Mouse (Mus musculus) skeletal muscle tissue, adult 2 months (tissue): ENCODE measurements around the gene Pde4dip.
A peak's percentile ranks its signal among the peaks of the same experiment; 100 is the strongest.

Experiments used
- DNase-seq: peaks from one replicate; pipeline ENCODE4 v3.0.0-alpha.2; 2012; ENCODE audit warnings: low read depth, low spot score

Pde4dip gene

DNA sequence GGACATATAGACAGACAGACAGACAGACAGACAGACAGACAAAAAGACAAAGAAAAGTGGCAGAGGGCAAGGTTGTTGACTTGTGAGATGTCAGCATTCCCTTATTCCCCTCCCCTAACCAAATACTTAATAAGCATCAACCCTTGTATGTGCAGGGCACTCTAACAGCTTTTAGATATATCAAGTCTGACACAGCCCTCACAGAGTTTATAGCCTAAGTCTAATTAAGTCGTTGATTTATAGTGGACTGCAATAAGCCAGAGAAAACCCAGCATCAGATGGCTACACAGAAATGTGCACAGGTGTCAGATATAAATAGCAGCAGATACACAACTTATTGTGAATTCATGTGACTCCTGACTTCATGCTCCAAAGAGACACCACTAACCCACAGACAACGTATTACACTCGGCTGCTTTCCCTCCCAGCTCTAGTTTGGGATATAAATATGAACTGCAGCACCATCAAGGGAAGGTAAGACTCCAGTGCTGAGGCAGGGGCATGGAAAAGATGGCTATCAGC lies 87.3 kb downstream of the Pde4dip start:
- DNase-seq: peak; percentile 64

DNA sequence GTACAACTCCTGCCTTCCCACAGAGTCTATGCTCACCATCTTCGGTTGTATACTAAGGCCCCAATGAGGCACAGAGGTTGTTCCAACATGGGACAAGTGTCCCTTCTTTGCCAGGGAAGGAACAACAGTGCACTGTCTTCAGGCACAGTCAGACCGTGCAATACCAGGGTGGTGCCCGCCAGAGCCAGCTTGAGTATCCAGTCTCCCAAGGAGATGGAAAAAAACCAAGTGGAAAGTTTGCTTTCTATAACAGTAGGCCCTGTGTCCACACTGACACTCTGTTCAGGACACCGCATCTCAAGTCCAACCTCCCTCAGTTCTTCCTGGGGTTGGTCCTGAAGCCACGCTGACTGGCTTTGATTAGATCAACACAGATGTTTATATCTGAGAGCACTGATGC lies 87.8 kb downstream of the Pde4dip start:
- no peak for DNase-seq

DNA sequence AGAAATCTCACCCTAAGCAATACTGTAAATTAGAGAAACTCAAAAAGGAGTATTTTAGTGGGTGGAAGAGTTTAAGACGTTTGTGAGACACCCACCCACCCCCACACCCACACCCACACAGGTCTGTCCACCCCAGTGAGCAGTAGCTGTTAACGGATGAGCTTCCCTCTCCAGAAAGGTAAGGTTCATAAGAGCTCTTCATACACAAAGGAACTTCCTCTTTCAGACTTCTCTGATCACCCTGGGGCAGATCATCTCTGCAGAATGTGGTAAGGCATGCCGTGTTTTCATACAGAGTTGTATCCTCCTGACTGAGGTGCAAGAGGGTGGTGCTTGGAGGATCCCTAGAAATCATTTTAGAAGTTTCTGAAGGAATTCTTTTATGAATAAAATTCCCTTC lies 88.5 kb downstream of the Pde4dip start:
- DNase-seq: no peak

DNA sequence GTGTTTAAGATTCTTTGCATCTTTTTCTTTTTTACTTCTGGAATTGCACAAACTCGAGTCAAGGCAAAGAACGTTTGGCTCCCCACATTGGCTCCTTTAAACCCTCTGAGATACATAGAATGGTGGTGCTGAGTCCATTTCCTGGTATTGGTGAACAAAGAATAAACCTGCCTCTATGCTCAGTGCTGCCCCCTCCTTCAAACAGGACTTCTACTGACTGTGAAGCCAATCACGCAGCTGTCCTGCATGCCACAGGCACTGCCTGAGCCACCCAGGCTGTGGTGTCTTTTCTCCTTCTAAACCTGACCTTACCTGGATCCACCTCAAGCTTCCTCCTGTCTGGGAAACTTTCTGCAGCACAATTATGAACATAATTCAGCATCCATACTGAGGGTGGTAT lies 89.2 kb downstream of the Pde4dip start:
- DNase-seq: no peak

DNA sequence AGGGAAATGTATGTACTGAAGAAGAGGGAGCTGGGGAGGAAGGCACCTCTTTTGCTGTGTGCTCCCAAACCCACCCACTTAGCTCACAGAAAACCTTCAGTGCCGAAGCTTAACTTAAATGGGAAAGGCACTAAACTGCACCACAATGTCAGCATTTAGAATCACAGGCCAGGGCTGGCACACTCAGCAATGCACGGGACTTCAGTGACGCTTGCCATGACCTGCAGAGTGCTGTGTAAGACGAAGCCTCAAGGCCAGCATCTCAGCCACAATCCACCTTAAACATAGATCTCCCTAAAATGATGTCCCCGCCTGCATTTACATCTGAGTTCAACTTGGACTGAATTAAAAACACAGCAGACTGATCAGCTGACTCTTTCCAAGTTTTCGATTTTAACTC lies 91.1 kb downstream of the Pde4dip start:
- no peak for DNase-seq

DNA sequence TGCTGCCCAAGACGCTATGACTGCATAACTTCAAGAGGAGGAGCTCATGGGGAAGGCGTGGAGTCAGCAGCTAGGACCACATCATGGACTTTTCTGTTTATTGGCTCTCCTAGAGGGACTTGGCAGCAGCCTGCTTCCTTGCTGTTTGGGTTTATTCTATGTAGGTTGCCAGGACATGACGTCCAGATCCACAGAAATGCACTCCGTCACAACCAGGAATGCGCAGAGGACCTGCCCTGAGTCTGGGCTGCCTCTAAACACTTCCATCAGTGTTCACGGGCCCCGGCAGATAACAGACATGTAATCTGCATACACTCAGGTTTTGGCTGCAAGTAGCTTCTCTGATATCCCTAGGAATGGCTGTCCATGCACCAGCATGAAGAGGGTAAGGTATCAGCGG lies 94.5 kb downstream of the Pde4dip start:
- DNase-seq: peak; percentile 57

DNA sequence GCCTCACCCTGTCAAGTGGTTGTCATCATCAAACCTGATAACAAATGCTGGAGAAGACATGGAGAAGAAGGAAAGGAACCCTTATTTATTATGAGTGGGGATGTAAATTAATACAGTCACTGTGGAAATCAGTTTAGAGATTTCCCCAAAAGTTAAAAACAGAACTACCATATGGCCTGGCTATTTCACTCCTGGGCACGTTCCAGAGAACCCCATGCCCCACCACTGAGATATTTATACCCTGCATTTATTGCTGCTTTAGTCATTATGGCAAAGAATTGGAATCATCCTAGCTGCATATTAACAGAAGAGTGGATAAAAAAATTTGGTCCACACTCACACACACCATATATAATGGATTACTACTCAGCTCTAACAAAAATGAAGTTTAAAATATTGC lies 98.4 kb downstream of the Pde4dip start:
- no peak for DNase-seq

DNA sequence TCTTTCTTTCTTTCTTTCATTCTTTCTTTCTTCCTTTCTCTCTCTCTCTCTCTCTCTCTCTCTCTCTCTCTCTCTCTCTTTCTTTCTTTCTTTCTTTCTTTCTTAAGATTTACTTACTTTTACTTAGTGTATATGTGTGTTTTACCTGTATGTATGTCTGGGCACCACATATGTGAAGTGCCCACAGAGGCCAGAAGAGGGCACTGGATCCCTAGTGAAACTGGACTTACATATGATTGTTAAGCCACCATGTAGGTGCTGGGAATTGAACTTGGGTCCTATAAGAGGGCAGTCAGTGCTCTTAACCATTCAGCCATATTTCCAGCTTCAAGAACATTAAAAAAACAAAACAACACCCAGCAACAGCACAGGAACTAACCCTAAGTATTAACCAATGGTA lies 99.2 kb downstream of the Pde4dip start:
- no peak for DNase-seq

DNA sequence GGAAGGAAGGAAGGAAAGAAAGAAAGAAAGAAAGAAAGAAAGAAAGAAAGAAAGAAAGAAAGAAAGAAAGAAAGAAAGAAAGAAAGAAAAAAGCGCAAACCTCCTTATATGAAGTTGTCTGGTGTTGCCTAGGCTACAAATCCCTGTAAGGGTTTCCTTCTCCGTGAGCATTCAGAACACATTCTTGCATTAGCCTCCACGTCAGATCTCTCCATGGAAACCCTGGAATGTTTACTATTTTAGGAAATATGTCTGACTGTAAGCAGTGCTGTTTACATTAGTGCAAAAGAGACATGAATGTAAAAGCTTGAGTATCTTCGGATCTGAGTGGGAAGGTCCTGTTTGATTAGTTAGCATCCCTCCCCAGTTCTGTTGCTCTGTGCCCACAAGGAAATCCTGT lies 112.3 kb downstream of the Pde4dip start:
- DNase-seq: no peak

DNA sequence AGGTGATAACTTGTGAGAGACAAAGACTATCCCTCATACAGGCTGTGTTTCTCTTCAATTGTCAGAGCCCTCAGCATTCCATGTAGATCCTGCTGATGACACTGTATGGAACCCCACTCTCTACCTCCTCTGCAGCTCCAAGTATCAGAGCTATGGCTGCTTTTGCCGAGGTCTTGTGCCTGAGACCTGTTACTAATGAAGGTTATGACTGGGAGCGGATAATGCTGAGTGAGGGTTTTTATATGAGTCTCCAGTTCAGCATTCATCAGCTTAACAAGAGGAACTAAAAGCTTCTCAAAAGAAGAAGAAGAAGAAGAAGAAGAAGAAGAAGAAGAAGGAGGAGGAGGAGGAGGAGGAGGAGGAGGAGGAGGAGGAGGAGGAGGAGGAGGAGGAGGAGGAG lies 112.8 kb downstream of the Pde4dip start:
- DNase-seq: no peak

DNA sequence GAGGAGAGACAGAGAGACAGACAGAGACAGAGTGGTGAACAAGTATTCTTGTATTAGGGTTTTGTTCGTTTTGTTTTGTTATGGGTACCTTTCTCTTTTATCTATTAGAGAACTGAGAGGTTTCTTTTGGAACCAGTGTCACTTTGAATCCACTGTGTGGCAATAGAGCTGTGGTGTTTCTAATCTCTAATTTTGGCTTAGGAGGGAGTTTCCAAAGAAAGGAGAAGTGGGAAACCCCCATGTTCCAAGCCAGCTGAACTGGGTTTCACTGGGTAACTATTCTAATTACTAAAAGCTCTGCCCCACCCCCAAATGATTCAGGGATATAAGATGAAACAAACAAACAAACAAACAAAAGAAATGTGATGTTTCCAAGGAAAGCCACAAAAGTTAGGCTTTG lies 113.6 kb downstream of the Pde4dip start:
- DNase-seq: no peak

DNA sequence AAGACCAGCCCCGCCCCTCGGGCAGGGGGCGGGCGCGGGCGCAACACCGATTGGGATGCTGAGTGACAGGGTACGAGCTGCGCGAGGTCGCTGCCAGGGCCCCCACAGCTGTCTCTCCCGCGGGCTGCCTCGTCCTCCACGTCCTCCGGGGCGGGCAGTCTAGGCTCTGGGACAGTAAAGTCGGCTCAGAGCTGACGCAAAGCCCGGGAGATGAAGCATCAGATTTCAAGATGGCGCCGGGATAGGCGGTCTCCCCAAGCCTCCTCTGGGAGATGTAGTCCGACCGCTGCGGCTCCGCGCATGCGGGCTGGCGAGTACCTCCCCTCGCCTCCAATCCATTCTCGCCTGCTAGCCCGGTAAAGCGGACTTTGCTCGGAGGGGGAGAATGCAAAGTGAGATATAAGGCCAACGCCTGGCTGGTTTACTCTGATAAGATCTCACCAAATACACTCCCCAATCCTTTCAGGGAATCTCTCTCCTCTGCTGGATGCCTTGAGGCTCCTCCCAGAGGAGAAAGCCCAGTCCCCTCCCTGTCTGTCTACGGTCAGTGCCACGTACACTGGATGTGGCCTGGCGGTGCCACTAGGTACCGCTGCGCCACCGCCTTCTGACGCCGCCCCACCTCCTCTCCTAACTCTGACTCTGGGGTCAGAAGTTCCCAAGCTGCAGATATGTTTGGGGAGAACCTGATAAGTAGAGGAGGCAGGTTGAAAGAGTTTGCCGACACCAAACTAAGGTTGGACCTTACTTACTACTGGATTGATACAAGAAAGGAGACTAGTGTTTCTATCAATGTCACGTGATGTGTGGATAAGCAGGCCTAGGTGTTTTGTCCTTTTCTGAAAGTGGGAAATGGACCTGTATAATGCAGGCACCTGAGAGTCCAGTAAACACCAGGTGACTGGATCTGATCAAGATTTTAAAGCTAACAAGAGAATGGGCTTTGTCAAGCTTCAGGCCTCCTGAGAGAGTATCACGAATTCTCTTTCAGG lies 120.4 kb downstream of the Pde4dip start:
- DNase-seq: peak; percentile 95

DNA sequence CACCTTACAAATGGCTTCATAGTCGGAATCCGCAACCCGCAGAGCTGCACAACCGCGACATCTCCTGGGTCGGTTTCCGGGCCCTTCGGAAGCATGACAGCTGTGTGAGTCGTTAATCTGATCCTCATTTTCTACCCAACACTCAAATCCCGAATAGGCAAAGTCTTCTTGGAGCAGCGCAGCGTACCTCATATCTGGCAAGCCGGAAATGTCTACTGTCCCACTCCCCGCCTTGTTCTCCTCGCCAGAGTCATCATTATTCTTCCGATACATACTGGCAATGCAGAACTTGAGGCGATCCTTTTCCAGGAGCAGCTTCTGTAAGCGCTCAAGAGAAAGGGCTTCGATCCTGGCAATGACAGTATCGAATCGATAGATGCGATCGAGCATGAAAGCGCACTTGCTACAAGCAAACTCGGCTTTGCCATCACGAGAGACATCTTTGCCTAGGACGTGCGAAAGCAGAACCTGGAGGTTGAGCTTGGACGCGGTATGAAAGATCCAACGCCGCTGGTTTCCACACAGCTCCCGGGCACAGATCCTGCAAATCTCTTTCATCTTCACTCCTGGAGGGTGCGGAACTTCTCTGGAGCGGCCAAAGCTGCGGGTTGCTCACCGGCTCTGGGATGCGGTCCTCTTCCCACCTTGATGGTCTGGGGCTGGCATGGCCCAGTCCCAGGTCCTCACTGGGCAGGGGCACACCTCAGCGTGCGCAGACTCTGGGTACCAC lies 121.3 kb downstream of the Pde4dip start:
- no peak for DNase-seq

DNA sequence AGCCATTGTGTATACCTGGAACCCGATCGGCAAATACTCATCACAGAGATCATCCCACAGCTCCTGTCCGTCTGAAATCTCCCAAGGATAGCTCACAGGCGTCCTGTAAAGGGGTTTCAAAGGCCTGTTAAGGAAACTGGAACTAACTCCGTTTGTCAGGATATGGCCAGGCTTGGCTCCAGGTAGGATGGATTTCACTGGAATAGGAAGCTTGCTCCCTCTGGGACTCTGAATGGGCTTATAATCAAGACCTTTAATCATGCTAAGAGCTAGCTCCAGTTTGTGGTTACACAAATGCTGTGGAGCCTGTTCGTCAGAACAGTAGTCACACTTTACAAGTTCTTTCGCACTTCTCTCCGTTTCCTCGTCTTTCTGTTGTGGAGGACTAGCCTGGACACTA lies 122.0 kb downstream of the Pde4dip start:
- DNase-seq: no peak

DNA sequence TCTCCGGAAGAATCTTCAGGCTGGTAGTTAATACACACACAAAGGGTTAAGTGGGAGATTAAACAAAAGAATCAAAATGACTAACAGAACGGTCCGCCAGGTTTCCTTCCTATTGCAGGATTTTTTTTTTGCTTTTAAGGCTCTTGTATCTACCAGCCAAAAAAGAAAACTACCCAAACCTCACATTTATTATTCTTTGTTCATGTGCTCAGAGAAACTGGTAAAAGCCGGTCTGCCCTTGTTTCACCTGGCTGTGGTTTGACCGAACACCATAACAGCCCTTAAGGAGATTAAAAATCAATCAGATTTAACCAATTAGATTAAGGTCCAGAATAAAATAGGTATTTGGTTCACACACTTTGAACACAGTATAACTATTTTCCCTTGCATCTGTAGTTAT lies 124.4 kb downstream of the Pde4dip start:
- DNase-seq: no peak

DNA sequence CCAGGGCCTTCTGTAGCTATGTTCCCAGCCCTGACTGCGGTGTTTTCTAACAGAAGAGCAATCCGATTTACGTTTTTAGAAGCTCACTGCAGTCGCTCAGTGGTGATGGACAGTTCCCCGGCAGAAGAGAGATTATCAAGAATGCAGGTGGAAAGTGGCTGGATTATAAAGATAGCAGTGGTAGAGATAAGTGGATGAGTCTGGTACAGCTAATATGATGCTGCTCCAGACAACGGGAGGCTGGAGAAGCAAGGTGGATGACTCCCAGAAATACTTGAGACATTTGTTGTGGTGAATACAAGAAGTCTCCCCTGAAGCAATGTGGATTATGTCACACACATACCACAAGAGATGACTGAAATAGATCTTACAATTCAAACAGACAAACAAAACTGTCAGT lies 126.6 kb downstream of the Pde4dip start:
- DNase-seq: no peak

DNA sequence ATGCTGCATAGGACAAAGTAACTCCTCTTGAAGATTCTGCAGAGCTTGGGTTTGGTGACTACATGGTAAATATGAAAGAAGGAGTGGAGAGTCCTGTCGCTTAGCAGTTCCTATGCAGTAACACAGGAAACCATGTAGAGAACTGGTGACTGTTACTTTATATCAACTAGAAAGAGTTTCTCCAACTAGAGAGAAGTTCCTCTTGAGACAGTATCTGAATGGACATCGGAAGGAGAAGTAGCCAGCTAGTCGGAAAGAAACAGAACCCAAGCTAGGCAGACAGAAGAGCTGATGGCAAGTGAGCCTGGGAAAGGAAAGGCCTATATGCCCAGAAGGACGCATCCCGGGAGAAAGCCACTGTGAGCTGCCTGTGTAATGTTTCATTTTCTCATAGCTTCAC lies 127.3 kb downstream of the Pde4dip start:
- DNase-seq: no peak

DNA sequence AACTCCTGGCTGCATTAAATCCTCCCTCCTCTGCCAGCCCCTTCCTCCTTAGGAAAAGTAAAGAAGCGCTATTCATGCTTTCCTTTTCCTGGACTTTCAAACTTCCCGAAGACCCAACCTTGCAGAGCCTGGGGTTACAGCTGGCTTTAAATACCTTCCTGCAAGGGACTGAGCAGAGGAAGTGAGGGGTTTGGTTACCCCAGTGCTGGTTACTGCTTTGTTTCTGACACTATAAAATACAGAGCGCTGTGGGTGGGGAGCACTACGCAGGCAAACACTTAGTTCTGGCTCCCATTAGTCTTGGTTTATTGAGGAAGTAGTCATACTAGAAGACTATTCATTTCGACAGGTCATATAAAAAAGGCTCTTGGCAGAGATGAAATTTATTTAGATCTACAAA lies 128.7 kb downstream of the Pde4dip start:
- DNase-seq: no peak

DNA sequence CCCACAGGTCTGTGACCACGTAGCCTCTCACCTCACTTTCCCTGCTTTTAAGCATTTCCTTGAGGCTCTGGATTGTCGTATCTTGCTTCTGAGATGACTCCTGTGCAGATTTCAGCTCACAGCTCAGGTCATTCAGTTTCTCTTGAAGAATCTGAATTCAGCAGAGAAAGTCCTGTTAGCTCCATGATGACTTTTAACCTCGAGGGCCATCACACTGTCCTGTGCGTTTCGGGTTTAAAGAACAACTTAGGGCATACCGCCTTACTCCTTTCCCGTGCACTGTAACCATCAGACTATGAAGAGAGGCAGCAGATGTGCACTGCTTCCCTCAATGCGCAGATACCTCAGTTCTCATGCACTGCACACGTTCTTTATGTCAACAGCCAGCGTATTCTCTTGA lies 131.0 kb downstream of the Pde4dip start:
- no peak for DNase-seq

DNA sequence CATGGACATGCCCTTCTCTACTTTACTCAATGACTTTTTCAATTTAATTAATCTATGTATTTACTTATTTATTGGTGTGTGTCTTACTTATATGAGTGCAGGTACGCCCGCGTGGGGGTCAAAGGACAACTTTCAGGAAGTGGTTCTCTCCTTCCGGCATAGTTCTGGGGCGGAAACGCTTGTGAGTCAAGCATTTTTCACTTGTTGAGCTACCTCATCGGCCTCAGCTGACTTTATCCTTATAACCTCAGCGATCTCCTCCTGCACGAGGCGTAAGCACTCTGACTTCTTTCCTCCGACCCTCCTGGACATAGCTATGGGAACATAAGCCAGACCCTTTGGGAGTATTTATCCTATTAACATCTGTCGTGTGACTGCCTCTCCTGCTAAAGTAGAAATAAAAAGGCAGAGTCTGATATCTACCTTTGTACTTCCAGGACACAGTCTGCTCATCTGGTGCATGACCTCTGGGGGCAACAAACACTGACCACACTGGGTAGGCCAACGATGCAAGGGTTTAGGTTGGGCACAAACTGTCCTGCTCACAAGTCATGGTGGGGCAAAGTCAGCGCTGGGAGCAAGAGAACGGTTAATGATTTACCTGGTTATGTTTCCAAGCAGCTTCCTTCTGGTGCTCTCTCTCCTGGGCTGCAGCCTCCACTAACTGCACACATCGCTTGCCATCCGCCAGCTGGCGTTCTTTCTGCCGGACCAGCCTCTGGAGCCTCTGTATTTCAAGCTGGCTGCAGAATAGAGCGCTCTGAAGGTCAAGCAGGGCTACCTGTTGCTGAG lies 132.0 kb downstream of the Pde4dip start:
- no peak for DNase-seq

DNA sequence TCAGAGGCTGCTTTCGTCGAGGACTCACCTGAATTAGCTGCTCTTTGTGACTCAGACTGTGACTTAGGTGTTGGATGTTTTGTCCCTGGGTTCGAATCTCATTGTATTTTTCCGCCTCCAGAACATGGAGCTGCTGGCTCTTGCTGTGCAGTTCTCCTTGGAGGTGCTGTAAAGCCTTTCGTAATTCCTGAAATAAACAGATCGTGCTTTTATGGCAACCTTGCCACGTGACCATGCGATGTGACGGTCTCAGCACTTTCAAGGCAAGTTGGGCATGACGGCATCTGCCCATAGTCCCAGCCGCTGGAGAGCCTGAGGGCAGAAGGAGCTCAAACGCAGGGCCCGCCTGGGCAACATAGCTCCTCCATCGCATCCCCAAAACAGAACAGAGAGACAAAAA lies 133.1 kb downstream of the Pde4dip start:
- no peak for DNase-seq

DNA sequence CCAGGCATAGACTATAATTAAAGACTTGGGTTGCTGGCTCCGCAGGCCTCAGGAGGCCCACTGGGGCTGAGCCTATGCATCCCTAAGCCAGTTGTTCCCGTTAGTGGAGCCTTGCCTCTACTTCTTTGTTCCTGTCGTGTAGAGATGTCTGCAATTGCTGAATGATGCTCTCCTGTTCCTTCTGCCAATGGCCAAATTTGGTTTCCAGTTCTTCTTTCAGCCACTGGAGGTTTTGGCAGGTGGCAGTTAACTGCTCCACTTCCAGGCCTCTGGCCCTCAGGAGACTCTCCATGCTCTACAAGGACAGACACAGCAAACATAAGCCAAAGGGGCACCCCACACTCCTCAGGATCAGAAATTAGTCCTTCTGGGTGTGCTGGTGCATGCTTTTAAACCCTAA lies 135.6 kb downstream of the Pde4dip start:
- DNase-seq: no peak
